Mouse (Mus musculus) adrenal gland, adult 2 months (tissue): ENCODE data around the gene Zbtb16. TPM values are rescaled to one million over a fixed set of nuclear protein-coding genes. Genes with fewer than 3 reads are reported as not detected.

Experiments
- DNase-seq: peaks from one replicate; pipeline ENCODE4 v3.0.0; 2021
- polyA plus RNA-seq: library from polyadenylated mRNA; depleted of rRNA; stranded (reverse); fragments of >200 nt; gene quantifications from 2 replicates; pipeline ENCODE4 v1.2.3, GENCODE M21; 2012
- total RNA-seq, 2 experiments: library from RNA; stranded (reverse); gene quantifications; 2 replicates each; pipeline ENCODE4 v1.2.3; 2021

The Zbtb16 gene
- total and polyA plus RNA-seq, 3 experiments, result 17.7 to 73.3 (median 25.6) TPM

DNA sequence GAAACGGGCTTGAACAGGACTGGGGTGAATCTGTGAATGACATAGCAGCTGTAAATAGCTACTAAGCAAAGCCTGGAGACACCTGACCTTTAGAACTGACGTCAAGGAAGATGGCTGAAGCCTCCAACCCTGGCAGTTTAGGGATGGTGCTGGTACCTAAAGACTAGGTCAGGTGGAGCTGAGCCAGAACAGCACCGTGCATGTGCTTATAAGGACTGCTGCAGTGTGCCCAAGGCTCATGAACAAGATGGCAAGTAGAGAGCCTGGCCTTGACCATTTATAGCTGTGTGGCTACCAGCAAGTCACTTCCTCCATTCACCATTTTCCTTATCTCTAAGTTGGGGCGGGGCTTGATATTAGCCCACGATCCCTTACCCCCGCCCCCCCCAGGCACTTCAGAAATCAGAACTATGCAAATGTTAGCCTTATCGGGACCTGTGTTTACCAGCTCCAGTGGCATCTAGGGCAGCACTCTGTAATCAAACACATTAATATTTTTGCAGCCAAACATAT is 9.6 kb downstream of the Zbtb16 start:
- DNase-seq, result no peak

DNA sequence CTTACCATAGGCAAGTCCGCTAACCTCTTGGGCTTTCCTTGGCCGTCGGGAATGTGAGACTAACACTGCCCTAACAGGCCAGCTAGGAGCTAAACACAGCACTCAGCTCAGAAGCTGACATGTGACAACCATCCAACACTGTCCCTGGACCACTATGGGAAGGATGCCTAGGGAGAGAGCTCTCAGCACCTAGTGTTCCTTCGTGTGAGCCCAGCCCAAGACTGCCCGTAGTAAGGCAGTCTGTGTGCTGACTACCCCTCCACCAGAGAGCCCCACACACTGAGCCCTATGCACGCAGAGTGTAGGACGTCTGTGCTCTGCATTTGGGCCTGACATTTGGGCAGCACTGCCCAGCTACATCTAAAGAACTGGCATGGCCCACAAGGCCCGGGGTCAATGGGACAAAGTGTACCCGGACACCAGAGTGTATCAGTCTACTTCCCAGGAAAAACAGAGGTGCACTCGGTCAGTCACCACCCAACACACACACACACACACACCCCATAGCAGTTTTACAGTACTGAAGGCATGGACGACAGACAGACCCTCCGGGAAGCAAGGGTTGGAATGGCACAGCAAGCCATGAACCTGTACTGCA is 11.4 kb downstream of the Zbtb16 start:
- no peak for DNase-seq

DNA sequence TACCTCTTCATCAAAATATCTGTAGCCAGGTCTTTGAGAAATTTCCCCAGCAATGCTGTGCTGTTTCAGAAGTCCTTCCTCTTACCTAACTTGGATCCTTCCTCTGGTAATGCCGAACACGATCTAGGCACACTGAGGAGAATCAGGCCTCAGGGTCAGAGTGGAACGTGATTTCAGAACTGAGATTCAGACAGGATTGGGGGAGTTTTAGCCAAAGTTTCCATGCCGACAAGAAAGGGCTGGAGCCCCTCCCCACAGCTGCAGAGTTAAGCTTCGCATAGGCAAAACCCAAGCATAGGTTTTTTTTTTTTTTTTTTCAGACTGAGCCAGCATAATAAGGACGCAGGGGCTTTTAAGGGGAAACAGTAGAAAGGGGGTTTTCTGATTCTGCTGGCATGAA is 12.2 kb downstream of the Zbtb16 start:
- DNase-seq, result no peak

DNA sequence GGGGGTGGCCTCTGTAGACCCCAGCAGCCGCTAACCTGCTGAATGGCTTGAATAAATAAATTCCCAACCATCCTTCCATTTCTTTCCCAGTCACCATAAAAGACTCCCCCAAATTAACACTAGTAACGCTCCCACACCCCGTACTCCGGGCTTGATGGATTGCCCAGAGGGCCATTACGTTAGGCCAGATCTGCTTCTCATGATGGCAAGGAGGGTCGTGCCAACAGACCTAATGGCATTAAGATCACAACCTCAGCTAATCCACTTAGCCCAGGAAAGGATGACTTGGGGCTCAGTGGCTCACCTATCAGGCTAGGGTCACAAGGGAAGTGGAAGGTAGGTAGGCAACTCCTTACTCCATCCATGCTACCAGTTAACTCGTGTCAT is 12.7 kb downstream of the Zbtb16 start:
- no peak for DNase-seq

DNA sequence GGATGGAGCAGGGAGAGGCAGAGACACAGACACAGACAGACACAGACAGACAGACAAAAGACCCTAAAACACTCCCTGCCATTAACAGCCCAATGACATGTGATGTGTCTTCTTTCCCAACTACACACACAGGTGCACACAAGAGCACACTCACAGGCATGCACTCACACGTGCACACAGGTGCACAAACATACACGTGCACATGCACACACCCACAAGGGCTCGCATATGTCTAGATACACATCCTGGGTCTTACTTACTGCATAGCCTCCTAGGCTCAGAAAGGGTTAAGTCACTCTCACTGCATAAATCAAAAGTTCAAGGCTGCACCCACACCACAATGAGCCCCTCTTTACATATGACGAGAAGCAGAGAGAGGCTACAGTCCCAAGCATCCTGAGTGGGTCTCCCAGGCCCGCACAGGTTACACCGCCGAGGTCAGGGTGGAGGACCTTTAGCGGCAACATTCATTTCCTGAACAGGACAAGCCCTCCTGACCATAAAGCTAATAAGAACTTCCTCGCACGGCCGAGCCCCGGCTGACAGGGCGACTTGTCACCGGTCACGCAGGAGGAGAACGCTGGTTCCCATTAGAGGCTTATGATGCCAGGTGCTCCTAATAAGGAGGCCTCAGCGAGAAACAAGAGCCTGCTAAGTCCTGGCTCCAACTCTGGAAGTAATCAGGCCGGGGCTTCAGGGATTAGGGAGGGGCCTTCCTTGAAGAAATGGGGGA is 13.3 kb downstream of the Zbtb16 start:
- no peak for DNase-seq

DNA sequence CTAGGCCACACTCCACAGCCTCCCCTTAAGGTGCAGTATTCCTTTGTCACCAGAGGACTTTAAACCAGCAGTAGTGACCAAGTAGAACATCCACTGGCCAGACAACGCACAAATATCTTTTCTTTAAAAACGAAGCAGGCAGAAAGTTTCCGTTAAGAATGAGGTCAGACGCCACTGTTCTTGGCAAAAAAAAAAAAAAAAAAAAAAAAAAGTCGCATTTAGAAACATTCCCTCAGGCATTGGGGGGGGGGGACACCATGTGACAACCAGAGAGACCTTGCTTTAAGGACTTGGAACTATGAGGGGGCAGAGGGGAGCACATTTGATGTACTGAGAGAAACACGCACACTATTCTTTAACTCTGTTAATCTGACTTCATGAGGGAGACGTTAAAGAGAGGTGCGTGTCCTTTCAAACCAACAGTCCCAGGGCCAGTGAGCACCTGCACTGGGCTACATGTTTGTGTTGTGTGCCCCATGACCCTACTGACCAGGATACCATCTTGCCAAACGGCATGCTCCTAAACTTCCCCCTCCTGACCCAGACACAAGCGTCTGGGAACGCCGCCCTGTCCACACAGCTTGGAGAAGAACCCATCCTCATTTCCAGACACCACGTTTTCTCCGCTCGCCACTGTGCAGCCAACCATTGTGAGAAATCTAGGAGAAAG is 14.0 kb downstream of the Zbtb16 start:
- no peak for DNase-seq

DNA sequence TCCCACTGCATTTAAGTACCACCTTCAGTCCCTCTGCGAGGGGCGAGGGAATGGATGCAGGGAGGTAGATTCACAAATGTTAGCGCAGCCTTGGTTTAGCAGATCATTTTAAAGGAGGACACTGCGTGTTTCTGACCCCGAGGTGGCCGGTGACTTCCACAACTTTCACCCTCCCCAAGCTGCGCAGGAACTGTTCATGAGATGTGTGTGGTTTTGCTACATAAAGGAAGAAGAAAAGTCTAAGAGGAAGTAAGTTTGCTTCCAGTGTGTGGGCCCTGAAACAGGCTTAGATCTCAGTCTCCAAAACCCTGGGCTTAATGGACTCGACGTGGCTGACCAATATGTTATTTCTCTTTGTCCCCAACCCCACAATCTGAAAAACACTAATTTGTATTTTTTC is 14.6 kb downstream of the Zbtb16 start:
- DNase-seq, result no peak

DNA sequence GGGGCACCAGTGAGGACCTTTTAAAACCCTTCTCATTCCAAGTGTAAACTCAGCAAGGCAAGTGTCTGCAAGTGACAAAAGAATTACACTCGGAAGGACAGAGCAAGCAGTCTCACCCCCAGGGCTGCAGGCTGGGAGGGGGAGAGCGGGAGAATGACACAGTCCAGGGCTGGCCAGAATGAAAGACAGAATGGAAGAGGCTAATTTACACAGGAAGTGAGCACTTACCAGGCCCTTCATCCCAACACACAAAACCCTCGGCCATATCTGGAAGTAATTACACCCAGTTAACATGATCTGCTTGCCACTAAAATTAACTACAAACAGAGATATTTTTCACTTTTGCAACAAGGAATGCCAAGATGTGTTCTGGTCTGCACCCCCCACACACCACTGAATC is 15.2 kb downstream of the Zbtb16 start:
- DNase-seq, result no peak

DNA sequence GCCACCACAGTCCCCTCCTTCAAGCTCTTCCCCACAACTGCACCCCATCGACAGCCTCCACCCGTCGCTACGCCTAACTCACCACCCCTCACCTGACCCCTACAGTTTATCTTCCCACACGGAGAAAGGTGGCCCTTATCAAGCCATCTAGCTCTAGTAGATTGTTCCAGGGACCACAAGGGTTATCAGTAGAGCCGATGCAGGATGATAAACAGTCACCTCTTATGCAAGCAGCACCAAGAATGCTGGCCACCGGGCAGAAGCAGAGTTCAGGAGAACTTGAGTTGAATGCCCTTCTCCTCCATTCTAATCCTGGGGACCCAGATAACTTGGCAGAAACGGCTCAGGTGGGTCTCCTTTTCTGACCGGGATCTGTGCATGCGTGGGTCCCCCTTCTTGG is 16.3 kb downstream of the Zbtb16 start:
- no peak for DNase-seq

DNA sequence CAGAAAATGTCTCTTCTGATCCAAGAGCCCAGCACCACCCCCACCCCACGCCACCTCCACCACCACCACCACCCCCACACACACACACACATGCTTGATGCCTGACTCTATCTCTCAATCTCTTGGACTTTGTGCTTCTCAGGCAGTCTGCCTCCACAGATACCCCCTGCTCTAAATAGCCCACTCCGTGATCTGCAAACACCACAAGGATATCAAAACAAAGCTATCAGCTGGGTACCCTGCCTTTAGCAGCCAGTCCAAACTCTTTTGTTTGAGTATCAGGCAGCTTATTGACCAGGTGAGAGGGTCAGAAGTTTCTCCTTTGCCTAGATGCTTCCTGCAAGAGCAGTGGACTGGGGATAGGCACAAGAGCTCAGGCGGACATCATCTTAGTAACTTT is 16.9 kb downstream of the Zbtb16 start:
- no peak for DNase-seq

DNA sequence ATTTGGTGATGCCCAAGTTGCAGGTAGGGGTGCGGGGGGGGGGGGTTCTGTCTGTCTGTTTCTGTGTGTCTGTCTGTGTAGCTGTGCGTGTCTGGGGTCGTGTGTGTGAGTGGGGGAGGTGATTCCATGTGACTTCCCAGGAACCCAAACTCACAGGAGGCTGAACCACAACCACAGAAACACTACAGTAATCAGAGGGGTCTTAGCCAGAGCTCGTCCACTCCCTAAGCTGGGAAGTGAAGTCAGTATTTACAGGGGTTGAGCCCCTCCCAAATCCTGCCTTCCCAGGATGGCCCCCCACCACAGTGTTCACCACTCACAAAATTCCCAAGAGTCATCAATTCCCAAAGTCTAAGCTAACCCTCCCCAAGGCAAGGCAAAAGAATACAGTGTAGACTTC is 18.1 kb downstream of the Zbtb16 start:
- no peak for DNase-seq

DNA sequence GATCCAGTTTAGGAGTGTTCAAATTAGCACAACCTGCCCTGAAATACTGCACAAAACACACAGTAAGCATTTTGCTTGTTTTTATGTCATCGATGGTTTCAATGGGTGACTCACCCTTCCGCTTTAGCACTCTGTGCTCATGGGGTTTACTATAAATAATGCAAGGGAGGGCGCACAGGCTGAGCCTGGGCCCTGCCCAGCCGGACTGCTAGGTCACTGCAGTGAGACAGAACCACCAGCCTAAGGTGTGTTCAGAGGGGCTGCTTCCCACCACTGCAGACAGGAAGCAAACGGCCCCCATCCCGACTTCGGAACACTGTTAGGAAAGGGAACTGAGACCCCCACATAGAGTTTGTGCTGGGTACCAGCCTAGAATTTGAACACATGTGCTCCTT is 18.6 kb downstream of the Zbtb16 start:
- peak; percentile 54 for DNase-seq

DNA sequence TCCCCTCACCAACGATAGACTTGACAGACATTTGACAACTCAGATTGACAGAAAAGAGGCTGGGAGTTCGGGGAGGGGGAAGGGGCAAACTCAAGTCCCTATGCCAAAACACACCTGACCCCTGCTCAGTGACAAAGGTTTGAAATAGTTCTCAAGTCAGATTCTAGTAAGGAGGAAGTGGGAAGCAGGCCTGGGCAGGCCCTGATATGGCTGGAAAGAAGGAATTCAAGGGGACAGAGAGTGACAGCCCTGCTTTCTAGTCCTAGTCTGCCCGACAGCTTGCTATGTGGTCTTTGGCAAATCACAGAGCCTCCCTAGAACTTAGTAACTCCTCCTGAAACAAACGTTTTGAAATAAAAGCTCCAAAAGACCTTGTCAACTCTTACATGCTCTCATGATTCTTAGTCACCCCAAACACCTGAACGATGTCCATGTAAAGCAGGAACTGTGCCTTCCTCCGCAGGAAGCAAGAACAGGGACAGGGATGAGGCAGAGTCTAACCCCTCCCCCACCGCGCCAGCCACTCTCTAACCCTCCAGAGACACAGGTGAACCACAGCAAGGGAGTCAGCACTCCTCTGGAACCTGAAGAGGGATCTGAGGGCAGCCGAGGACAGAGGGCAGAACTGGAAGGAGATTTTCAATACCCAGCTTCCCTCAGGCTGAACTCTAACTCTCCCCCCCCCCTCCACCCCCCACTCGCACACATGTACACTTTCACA is 19.2 kb downstream of the Zbtb16 start:
- DNase-seq, result no peak

DNA sequence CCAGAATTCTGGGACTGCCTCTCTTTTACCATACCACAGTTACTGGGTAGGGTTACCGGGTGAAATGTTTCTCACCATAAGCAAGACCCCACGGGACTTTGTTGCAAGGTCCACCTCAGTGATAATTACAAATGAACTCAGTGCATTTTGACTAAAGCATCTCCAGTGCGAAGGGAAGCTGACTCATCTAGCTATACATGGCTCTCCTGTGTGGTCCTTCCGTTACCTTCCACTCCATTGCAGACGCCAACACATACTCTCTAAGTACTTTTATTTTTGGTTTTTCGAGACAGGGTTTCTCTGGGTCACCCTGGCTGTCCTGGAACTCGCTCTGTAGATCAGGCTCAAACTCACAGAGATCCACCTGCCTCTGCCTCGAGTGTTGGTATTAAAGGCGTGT is 19.9 kb downstream of the Zbtb16 start:
- no peak for DNase-seq

DNA sequence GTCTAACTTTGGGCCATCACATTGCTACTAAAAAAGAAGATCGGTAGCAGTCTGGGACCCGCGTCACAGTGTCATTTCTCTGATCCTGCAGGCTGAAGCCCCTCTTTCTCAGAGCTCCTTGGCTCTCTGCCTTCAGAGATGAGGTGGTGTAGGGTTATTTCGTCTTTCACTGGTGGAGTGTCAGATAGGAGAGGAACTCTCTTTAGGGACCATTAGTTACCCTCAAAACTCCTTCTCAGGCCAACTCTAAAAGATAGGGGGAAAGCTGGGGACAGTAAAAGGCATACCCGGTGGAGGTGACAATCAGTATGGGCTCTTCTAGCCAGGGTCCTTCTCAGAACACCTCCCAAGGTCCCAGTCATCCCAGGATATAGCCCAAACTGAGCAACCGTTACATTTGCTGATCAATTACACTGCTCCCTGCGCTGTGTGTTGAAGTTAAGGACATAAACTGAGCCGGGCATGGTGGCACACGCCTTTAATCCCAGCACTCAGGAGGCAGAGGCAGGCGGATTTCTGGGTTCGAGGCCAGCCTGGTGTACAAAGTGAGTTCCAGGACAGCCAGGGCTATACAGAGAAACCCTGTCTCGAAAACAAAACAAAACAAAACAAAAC is 21.0 kb downstream of the Zbtb16 start:
- DNase-seq, result no peak

DNA sequence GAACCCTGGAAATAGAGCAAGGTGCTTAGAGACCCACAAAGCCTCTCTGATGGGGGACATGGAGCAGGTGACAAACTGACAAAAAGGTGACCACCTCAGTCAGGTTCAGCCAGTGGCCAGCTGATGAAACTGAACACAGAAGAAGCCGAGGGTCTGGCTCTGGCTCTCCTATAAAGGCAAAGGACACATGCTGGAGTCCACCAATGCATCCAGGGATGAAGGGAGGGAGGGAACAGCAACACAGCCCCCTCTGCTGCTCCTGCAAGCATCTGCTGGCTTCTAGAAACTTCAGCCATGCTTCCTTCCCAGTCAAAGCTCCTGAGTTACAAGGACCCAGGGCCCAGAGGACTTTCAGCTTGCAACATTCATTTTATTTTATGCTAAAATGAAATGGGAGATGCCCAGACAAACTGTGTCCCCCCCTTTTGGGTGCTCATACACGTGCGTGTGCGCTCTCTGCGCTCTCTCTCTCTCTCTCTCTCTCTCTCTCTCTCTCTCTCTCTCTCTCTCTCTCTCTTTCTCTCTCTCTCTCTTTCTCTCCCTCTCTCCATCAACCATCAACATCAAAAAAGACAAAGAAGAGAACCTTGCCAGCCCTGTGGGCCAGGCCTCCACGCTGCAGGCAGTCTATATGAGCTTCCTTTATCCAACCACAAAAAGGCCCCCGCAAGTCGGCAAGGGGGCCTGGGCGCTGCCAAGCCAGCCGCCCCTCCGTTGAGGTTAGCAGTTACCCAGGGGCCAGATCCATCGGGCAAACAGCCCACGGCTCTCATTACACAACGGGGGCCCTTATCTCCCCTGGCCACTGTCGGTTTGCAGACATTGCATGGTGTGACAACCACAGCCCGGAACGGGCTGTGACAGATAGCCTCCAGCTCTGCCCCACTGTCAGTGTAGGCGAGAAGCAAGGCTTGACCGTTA is 21.8 kb downstream of the Zbtb16 start:
- DNase-seq, result no peak

DNA sequence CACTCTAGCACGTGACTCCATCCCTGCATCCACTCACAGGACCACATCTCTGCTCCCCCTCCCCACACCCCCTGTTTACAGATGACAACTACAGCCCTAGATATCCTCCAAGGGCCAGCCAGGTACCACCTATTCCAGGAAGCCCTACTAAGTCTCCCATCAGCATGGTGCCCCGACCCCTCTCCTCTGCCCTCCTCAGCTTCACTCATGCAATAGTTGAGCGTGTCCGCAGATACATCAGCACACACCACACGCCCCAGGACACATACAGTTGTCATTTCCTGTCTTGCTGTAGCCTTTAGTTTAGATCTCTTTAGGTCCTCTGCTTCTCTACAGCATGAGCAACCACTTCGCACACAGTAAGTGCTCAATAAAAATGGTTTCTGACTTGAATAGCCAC is 23.7 kb downstream of the Zbtb16 start:
- no peak for DNase-seq

DNA sequence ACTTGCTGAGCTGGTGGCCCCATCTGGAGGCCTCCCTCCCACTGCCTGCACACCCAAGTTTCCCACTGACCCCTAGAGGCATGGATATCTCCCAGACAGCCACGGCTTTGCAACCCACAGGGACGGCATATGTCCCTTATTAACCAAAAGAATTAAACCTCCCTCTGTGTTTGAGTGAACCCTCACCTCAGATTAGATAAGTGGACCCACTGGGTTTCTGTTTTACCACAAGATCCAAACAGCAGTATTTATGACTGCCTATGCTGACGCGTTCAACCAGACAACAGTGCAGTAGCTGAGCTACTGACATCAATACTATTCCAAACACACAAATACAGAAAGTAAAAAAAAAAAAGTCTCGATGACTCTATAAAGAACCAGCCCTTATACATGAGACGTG is 29.4 kb downstream of the Zbtb16 start:
- no peak for DNase-seq

DNA sequence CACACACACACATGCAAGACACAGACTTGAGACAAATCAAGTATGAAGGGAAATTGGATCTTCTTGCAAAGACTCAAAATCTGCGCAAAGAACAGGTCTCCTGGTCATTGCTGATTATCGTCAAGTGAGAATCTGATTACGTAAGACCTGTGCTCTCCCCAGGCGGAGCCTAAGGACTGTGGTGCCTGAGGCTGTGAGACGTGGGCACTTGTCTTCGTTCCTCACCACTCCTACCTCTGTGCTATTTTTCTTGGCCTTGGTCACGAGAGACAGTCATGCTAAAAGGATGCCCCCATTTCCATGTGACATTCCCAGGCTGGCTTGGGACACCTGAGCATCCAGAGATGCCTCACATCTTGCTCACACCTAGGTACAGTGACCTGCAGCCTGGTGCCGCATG is 30.2 kb downstream of the Zbtb16 start:
- DNase-seq, result no peak

DNA sequence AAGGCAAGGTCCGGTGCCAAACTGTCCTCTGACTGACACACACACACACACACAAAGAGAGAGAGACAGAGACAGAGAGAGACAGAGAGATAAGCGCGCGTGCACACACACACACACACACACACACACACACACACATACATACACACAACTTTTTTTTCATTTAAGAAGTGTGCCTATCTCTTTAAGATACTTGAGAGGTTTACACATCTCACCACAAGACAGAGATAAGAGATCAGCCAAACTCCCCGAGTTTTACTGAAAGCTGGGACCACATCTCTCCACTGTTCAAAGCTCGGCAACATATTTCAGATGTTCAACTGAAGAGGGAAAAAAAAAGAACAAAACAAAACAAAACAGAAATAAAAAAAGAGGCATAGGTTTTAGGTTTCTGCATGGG is 31.5 kb downstream of the Zbtb16 start:
- DNase-seq, result no peak
